Mouse (Mus musculus): Measurements from ENCODE around the gene Sult3a1. TPM values are rescaled to one million over a fixed set of nuclear protein-coding genes. Genes with fewer than 3 reads are reported as not detected.

Sult3a1 gene
- polyA plus RNA-seq, 1 experiment from 2014 or later, result not detected

Other genes with a start within 250 kb of the Sult3a1 start
- gene Clvs2, start 233.0 kb upstream of the Sult3a1 start, polyA plus RNA-seq (2016; fragmentation: Nextera tagmentation; extraction: Ambion mirVana), result not detected in 2 replicates
- gene Sult3a2, start 71.0 kb upstream of the Sult3a1 start, polyA plus RNA-seq (2016; fragmentation: Nextera tagmentation; extraction: Ambion mirVana), result not detected in 2 replicates
- gene Rsph4a, start 47.4 kb downstream of the Sult3a1 start, polyA plus RNA-seq (2016; fragmentation: Nextera tagmentation; extraction: Ambion mirVana), result not detected in 2 replicates
- gene Zup1, start 93.5 kb downstream of the Sult3a1 start, polyA plus RNA-seq (2016; fragmentation: Nextera tagmentation; extraction: Ambion mirVana), result 14.5 and 18.7 TPM in 2 replicates
- 106 and 125 TPM in 2 replicates for gene Rwdd1, start 161.9 kb downstream of the Sult3a1 start, polyA plus RNA-seq (2016; fragmentation: Nextera tagmentation; extraction: Ambion mirVana)
- gene Trappc3l, start 179.9 kb downstream of the Sult3a1 start, polyA plus RNA-seq (2016; fragmentation: Nextera tagmentation; extraction: Ambion mirVana), result not detected in 2 replicates
- gene Calhm4, start 186.6 kb downstream of the Sult3a1 start, polyA plus RNA-seq (2016; fragmentation: Nextera tagmentation; extraction: Ambion mirVana), result 0.04 TPM in 1 of 2 replicates, not detected in the other
- 0.70 and 0.95 TPM in 2 replicates for gene Calhm5, start 238.8 kb downstream of the Sult3a1 start, polyA plus RNA-seq (2016; fragmentation: Nextera tagmentation; extraction: Ambion mirVana)